Mouse (Mus musculus): ENCODE data around the gene Acvr1c. TPM values are rescaled to one million over a fixed set of nuclear protein-coding genes. Genes with fewer than 3 reads are reported as not detected.
A peak's percentile ranks its signal among the peaks of the same experiment; 100 is the strongest.

Gene Acvr1c
- polyA plus RNA-seq (2012; rRNA removed) = 4.5 and 5.0 TPM in 2 replicates

DNA sequence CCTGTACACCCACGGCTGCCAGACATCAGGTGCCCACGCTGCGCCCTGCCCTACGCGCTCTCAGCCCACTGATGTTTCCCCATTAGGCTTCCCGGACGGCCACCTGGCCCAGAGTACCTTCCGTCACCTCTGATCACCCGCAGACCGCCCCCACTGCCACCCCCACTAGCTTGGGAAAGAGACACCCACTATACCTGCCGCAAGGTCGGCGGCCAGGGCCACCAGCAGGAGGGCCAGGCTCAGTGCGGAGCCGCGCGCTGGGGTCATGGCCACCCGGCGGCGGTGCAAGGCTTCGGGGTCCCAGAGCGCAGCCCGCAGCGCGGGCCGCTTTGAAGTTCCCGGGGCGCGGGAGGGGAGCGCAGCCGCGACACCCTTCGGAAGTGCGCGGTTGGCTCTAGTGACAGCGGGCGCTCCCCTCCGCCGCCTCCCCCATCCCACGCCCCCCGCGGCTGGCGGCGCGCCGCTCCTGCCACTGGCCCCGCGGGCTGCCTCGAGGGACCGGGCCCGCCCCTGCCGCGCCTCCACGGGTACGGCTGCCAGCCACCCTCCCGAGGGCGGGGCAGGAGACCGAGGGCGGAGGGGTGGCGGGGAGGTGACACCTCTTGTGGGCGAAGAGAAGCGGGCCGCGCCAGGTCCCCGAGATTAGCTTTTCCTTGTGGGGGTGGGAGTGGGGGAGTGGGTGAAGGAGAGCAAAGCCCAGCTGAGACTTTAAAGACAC, at the start of gene Acvr1c:
TSS of gene Acvr1c (minus strand) at position 482 of the 718 bp plus-strand sequence.
- peak in 1 of 2 experiments; percentile 59 for DNase-seq (ENCODE audit: extremely low spot score in 1 of 2, low spot score in 1 of 2)

DNA sequence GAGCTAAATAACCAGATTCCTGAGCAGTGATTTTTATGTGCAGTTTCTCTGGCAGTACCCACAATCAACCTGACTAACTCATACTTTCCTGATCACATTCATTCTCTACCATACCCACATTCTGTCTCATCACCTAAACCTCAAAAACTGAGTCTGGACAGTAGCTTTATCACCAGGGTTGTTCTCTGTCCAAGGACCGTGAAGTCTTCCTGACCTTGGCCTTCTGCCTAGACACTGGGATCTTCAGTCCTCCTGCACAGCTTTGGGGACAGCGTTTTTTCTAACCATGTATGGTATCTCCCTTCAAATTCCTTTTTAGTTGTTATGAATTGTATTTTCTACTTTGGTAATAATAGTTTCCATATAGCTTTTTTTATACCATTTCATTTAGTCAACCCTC, 45.8 kb upstream of the Acvr1c start:
- no peak for DNase-seq (ENCODE audit: extremely low spot score in 1 of 2, low spot score in 1 of 2)

- DNase-seq (ENCODE audit: extremely low spot score in 1 of 2, low spot score in 1 of 2) = peak in 1 of 2 experiments; percentile 4
These were observed 30.9 kb upstream of the Acvr1c start for GRCm38 (mm10) chr2:58388601-58389000.

GRCm38 (mm10) chr2:58380020-58380419, 22.3 kb upstream of the Acvr1c start:
- DNase-seq (ENCODE audit: extremely low spot score in 1 of 2, low spot score in 1 of 2) = no peak

GRCm38 (mm10) chr2:58379475-58379874, 21.8 kb upstream of the Acvr1c start:
- peak in 1 of 2 experiments; percentile 26 for DNase-seq (ENCODE audit: extremely low spot score in 1 of 2, low spot score in 1 of 2)

- DNase-seq (ENCODE audit: extremely low spot score in 1 of 2, low spot score in 1 of 2) = peak in 1 of 2 experiments; percentile 10
These were observed 19.9 kb upstream of the Acvr1c start for GRCm38 (mm10) chr2:58377417-58378130.

GRCm38 (mm10) chr2:58366196-58366595, 8.5 kb upstream of the Acvr1c start:
- no peak for DNase-seq (ENCODE audit: extremely low spot score in 1 of 2, low spot score in 1 of 2)

- no peak for DNase-seq (ENCODE audit: extremely low spot score in 1 of 2, low spot score in 1 of 2)
These were observed 3.8 kb upstream of the Acvr1c start for GRCm38 (mm10) chr2:58361361-58362046.

- DNase-seq (ENCODE audit: extremely low spot score in 1 of 2, low spot score in 1 of 2) = no peak
These were observed 401 bp upstream of the Acvr1c start for GRCm38 (mm10) chr2:58358132-58358460.

GRCm38 (mm10) chr2:58357068-58357413, 654 bp downstream of the Acvr1c start:
- peak in 1 of 2 experiments; percentile 21 for DNase-seq (ENCODE audit: extremely low spot score in 1 of 2, low spot score in 1 of 2)

GRCm38 (mm10) chr2:58354389-58354788, 3.3 kb downstream of the Acvr1c start:
- DNase-seq (ENCODE audit: extremely low spot score in 1 of 2, low spot score in 1 of 2) = no peak

- no peak for DNase-seq (ENCODE audit: extremely low spot score in 1 of 2, low spot score in 1 of 2)
These were observed 4.8 kb downstream of the Acvr1c start for GRCm38 (mm10) chr2:58352846-58353245.

DNA sequence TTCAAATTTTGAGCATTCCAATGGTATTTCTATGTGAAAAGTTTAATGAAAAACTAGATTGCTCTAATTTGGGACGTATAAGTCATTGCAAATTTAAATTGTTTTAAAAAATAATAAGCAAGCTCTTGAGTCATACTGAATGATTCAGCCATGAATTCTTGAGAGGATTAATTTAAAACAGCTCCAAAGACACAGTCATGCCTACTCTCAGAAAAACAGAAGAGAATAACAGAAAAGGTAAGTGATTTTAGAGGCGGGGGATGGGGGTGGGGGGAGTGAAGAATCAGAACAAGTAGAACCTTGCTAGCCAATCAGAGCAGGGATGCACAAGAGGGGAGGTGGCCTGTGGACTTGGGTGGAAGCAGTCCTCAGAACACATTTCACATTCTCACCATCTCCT, 7.0 kb downstream of the Acvr1c start:
- DNase-seq (ENCODE audit: extremely low spot score in 1 of 2, low spot score in 1 of 2) = no peak

GRCm38 (mm10) chr2:58336730-58337129, 21.0 kb downstream of the Acvr1c start:
- no peak for DNase-seq (ENCODE audit: extremely low spot score in 1 of 2, low spot score in 1 of 2)

GRCm38 (mm10) chr2:58329589-58329988, 28.1 kb downstream of the Acvr1c start:
- DNase-seq (ENCODE audit: extremely low spot score in 1 of 2, low spot score in 1 of 2) = no peak

DNA sequence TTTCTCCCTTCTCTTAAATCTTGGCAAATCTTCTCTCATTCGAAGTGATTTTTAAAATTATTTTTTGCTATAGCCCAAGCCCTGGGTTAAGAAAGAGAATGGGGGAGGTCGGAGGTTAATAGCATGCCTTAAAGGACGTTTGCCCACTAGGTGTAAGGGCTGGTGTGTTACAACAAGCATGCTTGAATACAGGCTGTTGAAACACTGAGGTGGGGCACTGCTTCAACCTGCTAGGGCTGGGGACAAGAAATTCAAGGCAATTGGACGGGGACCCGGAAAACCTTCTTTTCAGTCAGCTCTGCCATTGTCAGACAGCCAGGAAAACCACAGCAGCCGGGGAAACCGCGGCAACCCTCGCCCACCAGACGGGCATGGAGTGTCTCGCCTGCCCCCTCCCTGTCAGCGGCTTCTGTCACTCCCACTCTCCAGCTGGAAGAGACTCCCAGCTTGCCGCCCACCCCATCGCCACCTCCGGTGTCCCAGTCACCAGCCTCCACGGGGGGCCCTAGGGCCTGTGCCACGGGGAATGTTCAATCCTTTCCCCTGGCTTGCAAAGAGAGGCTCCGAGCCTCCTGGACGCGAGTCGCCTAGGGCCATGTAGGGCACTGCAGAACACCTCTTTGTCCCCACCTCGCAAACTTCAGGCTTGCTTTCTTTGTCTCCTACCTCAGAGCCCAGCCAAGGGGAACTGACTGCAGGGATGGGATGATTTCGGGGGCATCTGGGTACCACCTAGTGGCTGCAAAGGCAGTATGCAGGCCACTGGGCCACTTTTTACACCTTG, 33.4 kb downstream of the Acvr1c start:
- DNase-seq (ENCODE audit: extremely low spot score in 1 of 2, low spot score in 1 of 2) = peak; percentile 56 to 80

DNA sequence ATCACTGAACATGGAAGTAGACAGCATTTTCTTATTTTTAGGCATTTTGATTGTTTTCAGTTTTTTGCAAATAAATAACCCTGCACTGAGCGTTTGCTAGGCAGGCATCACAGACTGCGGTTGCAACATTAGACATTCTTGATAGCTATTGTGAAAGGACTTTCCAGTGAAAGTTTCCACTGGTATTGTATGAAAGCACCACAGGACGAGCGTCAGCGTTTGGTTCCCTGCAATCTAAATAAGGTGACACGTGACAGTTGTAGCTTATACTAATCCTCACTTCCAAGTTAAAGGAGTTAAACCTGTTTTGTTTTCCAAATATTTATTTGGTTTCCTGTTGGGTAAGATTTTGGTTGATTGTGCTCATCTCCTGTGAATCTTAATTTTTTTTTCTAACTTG, 34.4 kb downstream of the Acvr1c start:
- DNase-seq (ENCODE audit: extremely low spot score in 1 of 2, low spot score in 1 of 2) = no peak

- no peak for DNase-seq (ENCODE audit: extremely low spot score in 1 of 2, low spot score in 1 of 2)
These were observed 41.5 kb downstream of the Acvr1c start for GRCm38 (mm10) chr2:58316186-58316585.

DNA sequence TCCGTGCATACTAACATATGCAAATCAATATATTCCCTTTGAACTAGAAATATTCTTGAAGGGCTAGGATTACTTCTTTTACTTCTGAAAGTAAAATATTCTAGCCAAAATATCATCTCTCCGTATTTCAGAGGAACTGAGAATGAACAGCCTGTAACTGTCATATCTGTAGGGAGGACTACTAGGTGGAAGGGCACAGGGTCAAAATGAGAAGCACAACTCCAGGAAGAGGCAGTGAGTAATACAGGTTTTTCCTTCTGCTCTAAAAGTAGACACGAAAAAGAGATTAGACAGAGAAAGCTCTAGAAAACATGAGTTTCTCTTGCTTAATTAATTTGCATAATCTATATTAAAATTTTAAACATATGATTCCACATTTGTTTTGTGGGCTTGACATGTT, 48.0 kb downstream of the Acvr1c start:
- DNase-seq (ENCODE audit: extremely low spot score in 1 of 2, low spot score in 1 of 2) = no peak

- DNase-seq (ENCODE audit: extremely low spot score in 1 of 2, low spot score in 1 of 2) = no peak
These were observed 53.2 kb downstream of the Acvr1c start for GRCm38 (mm10) chr2:58304450-58304849.
